Mouse (Mus musculus): ENCODE results near the gene Thoc2. TPM values are rescaled to one million over a fixed set of nuclear protein-coding genes. Genes with fewer than 3 reads are reported as not detected.

The Thoc2 gene
- 24.2 and 24.4 TPM in 2 replicates for total RNA-seq (2012; rRNA removed)
- polyA plus RNA-seq (2012; ENCODE audit: insufficient read depth in 1 of 2, insufficient read length in 2 of 2, low read depth in 1 of 2, low replicate concordance in 2 of 2, missing spikeins in 1 of 2), result 100 to 1,000 TPM in 1 of 2 experiments, 10 to 100 TPM in 1; 43.0 to 574 TPM

DNA sequence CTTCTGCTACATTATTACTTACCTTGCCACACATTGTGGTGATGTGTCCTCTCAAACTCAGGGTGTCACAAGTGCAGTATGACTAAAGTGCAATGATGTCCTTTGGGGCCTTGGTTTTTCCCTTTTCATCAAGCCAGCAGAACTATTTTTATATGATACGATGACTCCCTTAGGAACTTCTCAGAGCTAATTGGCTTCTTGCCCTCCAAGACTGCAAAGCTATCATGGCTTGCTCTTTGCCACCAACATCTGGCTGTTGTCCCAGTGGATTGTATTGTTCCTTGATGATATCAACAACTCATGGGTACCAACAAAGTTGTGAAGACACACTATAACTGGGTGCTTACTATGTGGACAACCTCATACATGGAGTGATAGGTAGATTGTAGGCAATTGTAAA is at the start of gene Thoc2:
TSS of gene Thoc2 (minus strand) at position 101 of the 400 bp plus-strand sequence.
- no peaks in the 10 kb centered on the region for H3K27me3 ChIP-seq (ENCODE audit: control insufficient read depth in 1 of 2, insufficient read depth in 2 of 2, low read length in 2 of 2)
- no peak for TF ChIP-seq USF1 (IDR thresholded peaks at IDR 0.05; ENCODE audit: low read depth, low read length)
- TF ChIP-seq CHD2 (IDR thresholded peaks at IDR 0.05; ENCODE audit: low read length), result no peak
- TF ChIP-seq RCOR1 (IDR thresholded peaks at IDR 0.05; ENCODE audit: low read depth, low read length), result no peak
- no peak for DNase-seq (ENCODE audit: low read depth, low spot score)

GRCm38 (mm10) chrX:41970096-41970495 is 49.6 kb upstream of the Thoc2 start:
- H3K9ac ChIP-seq (ENCODE audit: control insufficient read depth, low read depth, low read length, poor library complexity, severe bottlenecking), result no peak overlapping the region
- H3K4me3 ChIP-seq (ENCODE audit: control insufficient read depth in 1 of 2, insufficient read depth in 1 of 2, low read depth in 2 of 2, low read length in 2 of 2), result no peak overlapping the region
- no peaks in the 10 kb centered on the region for H3K9me3 ChIP-seq (replicated peaks; ENCODE audit: insufficient read depth, low read length)

More for the DNA sequence above, at the start of gene Thoc2:
- Histone ChIP-seq H3K9me3 (replicated peaks; ENCODE audit: insufficient read depth, low read length) (no peaks in the 10 kb centered on the region), H3K4me3 (ENCODE audit: control insufficient read depth in 1 of 2, insufficient read depth in 1 of 2, low read depth in 2 of 2, low read length in 2 of 2) (no peak within 1 kb of the TSS), H3K79me2 (ENCODE audit: control insufficient read depth, insufficient read depth, low read length, poor library complexity) (no peaks in the 10 kb centered on the region), H3K4me1 (ENCODE audit: control insufficient read depth in 1 of 2, insufficient read depth in 2 of 2, low read length in 2 of 2) (no peaks in the 10 kb centered on the region; a peak in 1 of 4 replicates), H3K36me3 (ENCODE audit: control insufficient read depth in 1 of 2, insufficient read depth in 2 of 2, low read length in 2 of 2) (no peaks in the 10 kb centered on the region), H3K9ac (ENCODE audit: control insufficient read depth, low read depth, low read length, poor library complexity, severe bottlenecking) (no peak within 1 kb of the TSS), H3K27ac (ENCODE audit: control insufficient read depth, low read depth, low read length) (no peak within 1 kb of the TSS)

GRCm38 (mm10) chrX:41969341-41969740 is 48.9 kb upstream of the Thoc2 start:
- Histone ChIP-seq H3K36me3 (ENCODE audit: control insufficient read depth in 1 of 2, insufficient read depth in 2 of 2, low read length in 2 of 2) (no peaks in the 10 kb centered on the region), H3K4me1 (ENCODE audit: control insufficient read depth in 1 of 2, insufficient read depth in 2 of 2, low read length in 2 of 2) (no peaks in the 10 kb centered on the region), H3K9me3 (replicated peaks; ENCODE audit: insufficient read depth, low read length) (no peaks in the 10 kb centered on the region), H3K9ac (ENCODE audit: control insufficient read depth, low read depth, low read length, poor library complexity, severe bottlenecking) (no peak overlapping the region), H3K4me3 (ENCODE audit: control insufficient read depth in 1 of 2, insufficient read depth in 1 of 2, low read depth in 2 of 2, low read length in 2 of 2) (no peak overlapping the region), H3K79me2 (ENCODE audit: control insufficient read depth, insufficient read depth, low read length, poor library complexity) (no peaks in the 10 kb centered on the region), H3K27me3 (ENCODE audit: control insufficient read depth in 1 of 2, insufficient read depth in 2 of 2, low read length in 2 of 2) (no peaks in the 10 kb centered on the region), H3K27ac (ENCODE audit: control insufficient read depth, low read depth, low read length) (no peak overlapping the region)
- DNase-seq (ENCODE audit: low read depth, low spot score), result no peak
- TF ChIP-seq CHD1 (IDR thresholded peaks at IDR 0.05; ENCODE audit: low read depth, low read length) (no peak), BHLHE40 (IDR thresholded peaks at IDR 0.05; ENCODE audit: borderline replicate concordance, low read depth, low read length) (no peak), MYB (IDR thresholded peaks at IDR 0.05; ENCODE audit: low read depth, low read length) (no peak), CHD2 (IDR thresholded peaks at IDR 0.05; ENCODE audit: low read length) (no peak), GATA1 (IDR thresholded peaks at IDR 0.05; ENCODE audit: low read depth, low read length) (no peak), ELF1 (IDR thresholded peaks at IDR 0.05; ENCODE audit: low read depth, low read length) (no peak), EP300 (IDR thresholded peaks at IDR 0.05; ENCODE audit: low read depth in 1 of 2, low read length in 2 of 2) (no peak), ZC3H11A (IDR thresholded peaks at IDR 0.05; ENCODE audit: low read depth, low read length) (no peak), POLR2AphosphoS2 (IDR thresholded peaks at IDR 0.05; ENCODE audit: low read length) (no peak), SIN3A (IDR thresholded peaks at IDR 0.05; ENCODE audit: low read length) (no peak), ZKSCAN1 (IDR thresholded peaks at IDR 0.05; ENCODE audit: low read depth, low read length) (no peak), RAD21 (IDR thresholded peaks at IDR 0.05; ENCODE audit: low read depth, low read length) (no peak)

More at GRCm38 (mm10) chrX:41970096-41970495, 49.6 kb upstream of the Thoc2 start:
- TF ChIP-seq ZMIZ1 (IDR thresholded peaks at IDR 0.05; ENCODE audit: low read depth, low read length) (no peak), CHD1 (IDR thresholded peaks at IDR 0.05; ENCODE audit: low read depth, low read length) (no peak), POLR2AphosphoS2 (IDR thresholded peaks at IDR 0.05; ENCODE audit: low read length) (no peak), EP300 (IDR thresholded peaks at IDR 0.05; ENCODE audit: low read depth in 1 of 2, low read length in 2 of 2) (no peak), RCOR1 (IDR thresholded peaks at IDR 0.05; ENCODE audit: low read depth, low read length) (no peak), GATA1 (IDR thresholded peaks at IDR 0.05; ENCODE audit: low read depth, low read length) (no peak), RAD21 (IDR thresholded peaks at IDR 0.05; ENCODE audit: low read depth, low read length) (no peak), GABPA (IDR thresholded peaks at IDR 0.05; ENCODE audit: low read depth, low read length) (no peak), NRF1 (IDR thresholded peaks at IDR 0.05; ENCODE audit: insufficient read depth, low read depth, low read length, poor library complexity, severe bottlenecking) (no peak), JUND (IDR thresholded peaks at IDR 0.05; ENCODE audit: low read depth, low read length) (no peak), HCFC1 (IDR thresholded peaks at IDR 0.05; ENCODE audit: low read depth, low read length) (no peak), MAZ (IDR thresholded peaks at IDR 0.05; ENCODE audit: low read depth, low read length) (no peak), E2F4 (IDR thresholded peaks at IDR 0.05; ENCODE audit: borderline replicate concordance, low read depth, low read length) (no peak), SMC3 (IDR thresholded peaks at IDR 0.05; ENCODE audit: low read depth, low read length) (no peak), TBP (IDR thresholded peaks at IDR 0.05; ENCODE audit: low read depth, low read length) (no peak)
- no peak for DNase-seq (ENCODE audit: low read depth, low spot score)
- Histone ChIP-seq H3K4me1 (ENCODE audit: control insufficient read depth in 1 of 2, insufficient read depth in 2 of 2, low read length in 2 of 2) (no peaks in the 10 kb centered on the region), H3K79me2 (ENCODE audit: control insufficient read depth, insufficient read depth, low read length, poor library complexity) (no peaks in the 10 kb centered on the region), H3K27ac (ENCODE audit: control insufficient read depth, low read depth, low read length) (no peak overlapping the region), H3K27me3 (ENCODE audit: control insufficient read depth in 1 of 2, insufficient read depth in 2 of 2, low read length in 2 of 2) (no peaks in the 10 kb centered on the region), H3K36me3 (ENCODE audit: control insufficient read depth in 1 of 2, insufficient read depth in 2 of 2, low read length in 2 of 2) (no peaks in the 10 kb centered on the region)

Data from MEL (cell line).